Mouse (Mus musculus) embryonic facial prominence, embryonic 11.5 days (tissue): ENCODE measurements around the gene Ikbkg. TPM values are rescaled to one million over a fixed set of nuclear protein-coding genes. Genes with fewer than 3 reads are reported as not detected.
"Not testable (repeated sequence)": the region's sequence is repeated elsewhere in the genome, so short reads cannot be mapped to it uniquely, and the experiment has no call there.

Experiments
- ATAC-seq: fragments of 200-750 bp; cut with Nextera tagmentation; replicated peaks from 2 replicates; pipeline ENCODE4 v1.8.0; 2017; ENCODE audit warnings: low read depth; ENCODE audit not compliant: insufficient number of reproducible peaks, low FRiP score, low TSS enrichment
- DNase-seq: peaks from one replicate; pipeline ENCODE4 v3.0.0-alpha.2; 2015; ENCODE audit warnings: low spot score
- H3K27ac ChIP-seq: fragments of 300-500 bp; sonication (generic); replicated peaks from 2 replicates; pipeline ENCODE4 v1.5.1; 2014; ENCODE audit warnings: mild to moderate bottlenecking, low read depth, low read length, control low read depth
- H3K27me3 ChIP-seq: fragments of 300-500 bp; sonication (generic); 2 replicates; pipeline ENCODE4 v1.6.1; 2014; ENCODE audit warnings: mild to moderate bottlenecking, low read length, moderate library complexity, mixed read lengths; ENCODE audit not compliant: control insufficient read depth, insufficient read depth
- H3K36me3 ChIP-seq: fragments of 300-500 bp; sonication (generic); replicated peaks from 2 replicates; pipeline ENCODE4 v1.6.1; 2014; ENCODE audit warnings: low read depth, mild to moderate bottlenecking, low read length, moderate library complexity, mixed read lengths; ENCODE audit not compliant: control insufficient read depth, insufficient read depth
- H3K4me1 ChIP-seq: fragments of 300-500 bp; sonication (generic); 2 replicates; pipeline ENCODE4 v1.6.1; 2014; ENCODE audit warnings: low read length, mixed read lengths; ENCODE audit not compliant: control insufficient read depth, insufficient read depth
- H3K4me2 ChIP-seq: fragments of 300-500 bp; sonication (generic); 2 replicates; pipeline ENCODE4 v1.6.1; 2014; ENCODE audit warnings: low read depth, mild to moderate bottlenecking, control low read depth, low read length, moderate library complexity
- H3K4me3 ChIP-seq: fragments of 300-500 bp; sonication (generic); 2 replicates; pipeline ENCODE4 v1.5.1; 2014; ENCODE audit warnings: low read depth, low read length, control low read depth
- H3K9ac ChIP-seq: fragments of 300-500 bp; sonication (generic); replicated peaks from 2 replicates; pipeline ENCODE4 v1.6.1; 2014; ENCODE audit warnings: mild to moderate bottlenecking, control low read depth, low read length
- H3K9me3 ChIP-seq: fragments of 300-500 bp; sonication (generic); replicated peaks from 2 replicates; pipeline ENCODE4 v1.6.1; 2016; ENCODE audit warnings: mild to moderate bottlenecking, low read length, inconsistent platforms, mixed read lengths; ENCODE audit not compliant: control insufficient read depth
- WGBS: fragments of 180-500 bp; shearing (Covaris S2); extraction: QIAGEN DNeasy Blood & Tissue Kit; methylation state at CpG from one replicate; pipeline ENCODE4 v1.1.7; 2014; 5-methylcytosine and 5-hydroxymethylcytosine counted together
- polyA plus RNA-seq: library from polyadenylated mRNA; unstranded; fragments of >200 nt; fragmentation: Nextera tagmentation; extraction: Ambion mirVana; gene quantifications from 2 replicates; pipeline ENCODE4 v1.2.1, GENCODE M21; 2014

The Ikbkg gene
- polyA plus RNA-seq: 22.0 and 22.2 TPM in 2 replicates

DNA sequence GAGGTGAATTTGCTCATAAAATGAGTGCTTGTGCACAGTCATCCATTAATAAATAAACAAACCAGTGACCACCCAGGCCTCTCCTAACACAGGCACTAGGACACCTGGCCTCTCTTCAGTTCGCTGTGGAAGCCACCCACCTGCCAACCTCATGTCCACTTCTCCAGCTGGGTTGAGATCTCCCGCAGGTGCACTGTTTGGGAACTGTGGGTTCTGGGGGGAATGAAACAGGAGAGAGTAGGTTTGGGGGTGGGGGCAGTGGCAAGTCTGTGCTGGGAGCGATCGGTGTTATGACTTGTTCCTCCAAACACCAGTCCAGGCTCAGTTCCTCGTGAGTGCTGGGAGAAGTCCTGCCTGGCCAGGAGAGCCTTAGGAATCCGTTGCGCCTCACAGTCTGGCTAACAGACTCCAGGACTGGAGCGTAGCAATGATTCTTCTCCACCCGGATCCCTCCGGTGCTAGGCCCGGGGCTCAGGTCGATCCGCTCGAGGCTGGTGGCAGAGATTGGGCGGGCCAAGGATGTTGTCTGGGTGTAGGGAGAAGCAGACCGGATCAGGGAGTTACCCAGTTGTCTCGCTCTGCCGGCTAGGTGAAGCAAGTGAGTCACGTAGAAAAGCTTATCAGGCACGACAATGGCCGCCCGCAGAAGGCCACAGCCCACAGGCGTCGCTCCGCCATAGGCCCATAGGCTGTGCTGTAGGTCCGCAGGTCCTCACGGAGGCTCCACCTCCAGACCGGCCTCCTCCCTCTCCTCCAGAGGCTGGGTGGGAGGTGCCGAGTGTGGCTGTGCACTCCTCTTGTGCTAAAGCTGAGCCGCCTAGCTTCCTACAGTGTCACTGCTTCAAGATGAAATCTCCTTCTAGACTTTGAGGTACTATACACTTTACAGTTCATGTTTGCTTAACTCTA, at the start of gene Ikbkg, which contains the start of gene Fam3a:
Gene Ikbkg, plus strand, starts transcription at position 756 of the 909 bp plus-strand sequence.
Gene Fam3a, minus strand, starts transcription at position 738 of the 909 bp plus-strand sequence.
- no peaks in the 10 kb centered on the region for H3K36me3 ChIP-seq
- H3K4me2 ChIP-seq: peak within 1 kb of the TSS; percentile 61
- peak within 1 kb of the TSS; percentile 48 for H3K4me3 ChIP-seq
- ATAC-seq: peak; percentile 99
- H3K4me1 ChIP-seq: no peaks in the 10 kb centered on the region
- H3K27me3 ChIP-seq: no peaks in the 10 kb centered on the region
- no peak within 1 kb of the TSS; the same call in 1 of the 2 replicates for H3K27ac ChIP-seq
- peak within 1 kb of the TSS; percentile 84 for H3K9ac ChIP-seq
- 17% methylated on average over 28 of the region's 30 CpGs for WGBS
- DNase-seq: peak; percentile 86
- H3K9me3 ChIP-seq: no peaks in the 10 kb centered on the region

GRCm38 (mm10) chrX:74352645-74353466, 40.2 kb upstream of the Ikbkg start:
- Histone ChIP-seq H3K9ac (peak overlapping the region; percentile 59), H3K27me3 (no peaks in the 10 kb centered on the region), H3K4me2 (peak overlapping the region; percentile 51), H3K4me1 (no peaks in the 10 kb centered on the region), H3K27ac (no peak overlapping the region), H3K9me3 (no peaks in the 10 kb centered on the region), H3K36me3 (no peaks in the 10 kb centered on the region), H3K4me3 (peak overlapping the region; percentile 39)
- peak; percentile 1 for DNase-seq
- ATAC-seq: peak; percentile 52
- 24% methylated on average over 13 of the region's 13 CpGs for whole genome bisulfite sequencing

DNA sequence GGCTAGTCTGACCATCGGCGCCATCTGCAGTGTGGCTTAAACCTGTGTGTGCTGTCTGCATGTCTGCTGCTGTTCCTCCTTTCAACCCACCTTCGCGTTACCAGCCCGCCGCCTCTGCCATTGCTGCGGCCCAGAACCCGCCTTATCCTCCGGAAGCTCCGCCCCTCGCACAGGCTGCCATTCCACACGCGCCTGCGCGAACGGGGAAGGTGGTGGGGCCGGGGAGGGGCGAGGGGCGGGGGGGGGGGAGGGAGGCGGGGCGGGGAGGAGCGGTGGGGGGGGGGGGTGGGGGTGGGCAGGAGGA, 39.7 kb upstream of the Ikbkg start, which contains the start of gene Lage3:
Gene Lage3, minus strand, starts transcription at position 152 of the 304 bp plus-strand sequence.
- ATAC-seq (peak; percentile 88), DNase-seq (peak; percentile 81)
- Histone ChIP-seq H3K27me3 (no peaks in the 10 kb centered on the region), H3K9me3 (no peaks in the 10 kb centered on the region), H3K4me3 (peak within 1 kb of the TSS; percentile 39), H3K27ac (no peak within 1 kb of the TSS), H3K9ac (peak within 1 kb of the TSS; percentile 59), H3K36me3 (no peaks in the 10 kb centered on the region), H3K4me2 (peak within 1 kb of the TSS; percentile 51), H3K4me1 (no peaks in the 10 kb centered on the region)
- 29% methylated on average over 11 of the region's 22 CpGs for WGBS

GRCm38 (mm10) chrX:74357069-74357468, 36.0 kb upstream of the Ikbkg start:
- H3K4me2 ChIP-seq, DNase-seq, H3K36me3 ChIP-seq, H3K4me3 ChIP-seq, ATAC-seq, H3K27me3 ChIP-seq, H3K4me1 ChIP-seq, H3K9me3 ChIP-seq, H3K27ac ChIP-seq, H3K9ac ChIP-seq: not testable (repeated sequence)
- WGBS: 80% methylated on average over 1 of the region's 3 CpGs

GRCm38 (mm10) chrX:74359171-74359570, 33.9 kb upstream of the Ikbkg start:
- Histone ChIP-seq H3K36me3 (no peaks in the 10 kb centered on the region), H3K9me3 (no peaks in the 10 kb centered on the region), H3K27ac (no peak overlapping the region), H3K4me1 (no peaks in the 10 kb centered on the region), H3K4me3 (no peak overlapping the region), H3K9ac (no peak overlapping the region), H3K4me2 (no peak overlapping the region), H3K27me3 (no peaks in the 10 kb centered on the region)
- 40% methylated on average over 11 of the region's 11 CpGs for WGBS
- peak; percentile 3 for DNase-seq
- ATAC-seq: no peak

- no peak for ATAC-seq
- 67% methylated on average over 10 of the region's 10 CpGs for WGBS
- Histone ChIP-seq H3K9me3 (no peaks in the 10 kb centered on the region), H3K4me1 (no peaks in the 10 kb centered on the region), H3K9ac (peak overlapping the region; percentile 76), H3K4me3 (peak overlapping the region; percentile 52), H3K4me2 (peak overlapping the region; percentile 54), H3K36me3 (no peaks in the 10 kb centered on the region), H3K27me3 (no peaks in the 10 kb centered on the region), H3K27ac (no peak overlapping the region)
- DNase-seq: no peak
Observed at GRCm38 (mm10) chrX:74367512-74367911, 25.6 kb upstream of the Ikbkg start.

GRCm38 (mm10) chrX:74368209-74368909, 24.7 kb upstream of the Ikbkg start:
- Histone ChIP-seq H3K36me3 (no peaks in the 10 kb centered on the region), H3K9me3 (no peaks in the 10 kb centered on the region), H3K4me1 (no peaks in the 10 kb centered on the region), H3K27ac (0 out of 2 replicates have a peak overlapping the region, but pooled peaks have one; percentile 20), H3K4me3 (peak overlapping the region; percentile 52), H3K27me3 (no peaks in the 10 kb centered on the region), H3K4me2 (peak overlapping the region; percentile 54), H3K9ac (peak overlapping the region; percentile 76)
- peak; percentile 68 for ATAC-seq
- peak; percentile 67 for DNase-seq
- 12% methylated on average over 43 of the region's 49 CpGs for WGBS
